Mouse (Mus musculus) left cerebral cortex, adult 11 months (tissue): ENCODE measurements around the gene Ngrn.

Experiments
- DNase-seq: peaks from one replicate; pipeline ENCODE4 v3.0.0; 2022; ENCODE audit warnings: low spot score

Ngrn gene

DNA sequence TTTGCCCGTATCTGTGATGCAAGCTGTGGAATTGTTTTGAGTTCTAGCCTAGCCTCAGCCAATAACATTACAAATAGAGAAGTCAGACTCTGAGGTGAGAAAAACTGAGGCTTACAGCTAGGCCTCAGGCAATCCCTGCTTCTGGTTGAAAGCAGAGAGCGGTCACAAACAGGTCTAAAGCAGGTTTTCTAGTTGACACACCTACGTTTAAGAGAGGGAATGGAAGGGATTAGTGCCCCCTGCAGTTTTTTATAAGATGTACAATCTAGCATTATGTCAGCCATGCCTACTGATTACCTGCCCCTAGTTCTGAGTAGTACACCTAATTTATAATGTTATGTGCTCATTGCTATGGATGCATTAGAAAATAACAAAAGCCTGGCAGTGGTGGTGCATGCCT is 46.8 kb downstream of the Ngrn start:
- no peak for DNase-seq

DNA sequence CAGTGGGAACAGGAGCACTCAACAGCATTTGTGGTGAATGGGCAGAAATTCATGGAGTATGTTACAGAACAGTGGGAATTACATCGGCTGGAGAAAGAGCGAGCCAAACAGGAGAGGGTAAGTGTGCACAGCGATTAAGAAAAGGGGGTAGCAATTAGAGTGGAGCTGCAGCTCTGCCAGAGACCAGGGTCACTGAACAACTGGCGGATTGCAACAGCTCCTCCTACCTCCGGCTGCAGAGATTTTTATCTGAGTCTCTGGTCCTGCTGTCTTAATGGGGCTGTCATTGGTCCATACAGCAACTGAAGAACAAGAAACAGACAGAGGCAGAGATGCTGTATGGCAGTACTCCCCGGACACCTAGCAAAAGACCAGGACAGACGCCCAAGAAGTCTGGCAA is 49.8 kb downstream of the Ngrn start:
- DNase-seq: no peak
